Mouse (Mus musculus) midbrain, embryonic 13.5 days (tissue): ENCODE data around the gene Cblc. TPM values are rescaled to one million over a fixed set of nuclear protein-coding genes. Genes with fewer than 3 reads are reported as not detected.

ENCODE experiments used
- ATAC-seq: fragments of 200-750 bp; cut with Nextera tagmentation; 2 replicates; pipeline ENCODE4 v1.8.0; 2017; ENCODE audit warnings: mild to moderate bottlenecking, moderate TSS enrichment, moderate library complexity
- H3K27ac ChIP-seq: fragments of 300-500 bp; sonication (generic); 2 replicates; pipeline ENCODE4 v1.5.1; 2015; ENCODE audit warnings: inconsistent platforms, mild to moderate bottlenecking, moderate library complexity
- H3K27me3 ChIP-seq: fragments of 300-500 bp; sonication (generic); 2 replicates; pipeline ENCODE4 v1.6.1; 2015; ENCODE audit warnings: mild to moderate bottlenecking, inconsistent platforms
- H3K36me3 ChIP-seq: fragments of 300-500 bp; sonication (generic); 2 replicates; pipeline ENCODE4 v1.6.1; 2015; ENCODE audit warnings: mild to moderate bottlenecking, inconsistent platforms
- H3K4me1 ChIP-seq: fragments of 300-500 bp; sonication (generic); replicated peaks from 2 replicates; pipeline ENCODE4 v1.6.1; 2015; ENCODE audit warnings: inconsistent platforms
- H3K4me2 ChIP-seq: fragments of 300-500 bp; sonication (generic); replicated peaks from 2 replicates; pipeline ENCODE4 v1.6.1; 2015; ENCODE audit warnings: moderate library complexity, mild to moderate bottlenecking, inconsistent platforms
- H3K4me3 ChIP-seq: fragments of 300-500 bp; sonication (generic); replicated peaks from 2 replicates; pipeline ENCODE4 v1.5.1; 2015; ENCODE audit warnings: mild to moderate bottlenecking, inconsistent platforms
- H3K9ac ChIP-seq: fragments of 300-500 bp; sonication (generic); replicated peaks from 2 replicates; pipeline ENCODE4 v1.6.1; 2015; ENCODE audit warnings: mild to moderate bottlenecking, inconsistent platforms
- H3K9me3 ChIP-seq: fragments of 300-500 bp; sonication (generic); 2 replicates; pipeline ENCODE4 v1.6.1; 2016; ENCODE audit warnings: mild to moderate bottlenecking, inconsistent platforms
- WGBS: fragments of 180-500 bp; shearing (Covaris S2); methylation state at CpG from one replicate; pipeline ENCODE4 v1.1.7; 2015; 5-methylcytosine and 5-hydroxymethylcytosine counted together
- polyA plus RNA-seq: library from polyadenylated mRNA; unstranded; fragments of >200 nt; fragmentation: Nextera tagmentation; extraction: Ambion mirVana; gene quantifications from 2 replicates; pipeline ENCODE4 v1.2.1, GENCODE M21; 2015

The Cblc gene
- polyA plus RNA-seq, 1 experiment from 2014 or later, result 0.32 TPM

- no peak overlapping the region for H3K9ac ChIP-seq
- ATAC-seq, result no peak
- no peak overlapping the region for H3K27ac ChIP-seq
- WGBS, result 83% methylated on average over 3 of the region's 3 CpGs
- no peaks in the 10 kb centered on the region for H3K4me1 ChIP-seq
- H3K9me3 ChIP-seq, result no peaks in the 10 kb centered on the region
- H3K27me3 ChIP-seq, result peaks cover 5% of the 10 kb centered on the region; the same call in 1 of the 2 replicates
- no peak overlapping the region for H3K4me2 ChIP-seq
- no peak overlapping the region for H3K4me3 ChIP-seq
- H3K36me3 ChIP-seq, result no peaks in the 10 kb centered on the region
These were observed 33.1 kb upstream of the Cblc start for GRCm38 (mm10) chr7:19829694-19830093.

- no peaks in the 10 kb centered on the region for H3K9me3 ChIP-seq
- H3K4me3 ChIP-seq, result no peak overlapping the region
- no peak for ATAC-seq
- peaks cover 15% of the 10 kb centered on the region for H3K4me1 ChIP-seq
- H3K4me2 ChIP-seq, result no peak overlapping the region
- 44% methylated on average over 6 of the region's 6 CpGs for WGBS
- no peak overlapping the region for H3K27ac ChIP-seq
- H3K27me3 ChIP-seq, result peaks cover 34% of the 10 kb centered on the region
- no peaks in the 10 kb centered on the region for H3K36me3 ChIP-seq
- H3K9ac ChIP-seq, result no peak overlapping the region
These were observed 30.1 kb upstream of the Cblc start for GRCm38 (mm10) chr7:19826756-19827155.

GRCm38 (mm10) chr7:19824182-19824973 lies 27.8 kb upstream of the Cblc start:
- Histone ChIP-seq H3K4me1 (peaks cover 15% of the 10 kb centered on the region), H3K4me3 (no peak overlapping the region), H3K4me2 (peak overlapping the region; percentile 20), H3K27me3 (peaks cover 45% of the 10 kb centered on the region), H3K9ac (no peak overlapping the region), H3K9me3 (no peaks in the 10 kb centered on the region), H3K36me3 (no peaks in the 10 kb centered on the region), H3K27ac (no peak overlapping the region)
- 25% methylated on average over 26 of the region's 26 CpGs for WGBS
- peak; percentile 29; the same call in 1 of the 2 replicates for ATAC-seq

DNA sequence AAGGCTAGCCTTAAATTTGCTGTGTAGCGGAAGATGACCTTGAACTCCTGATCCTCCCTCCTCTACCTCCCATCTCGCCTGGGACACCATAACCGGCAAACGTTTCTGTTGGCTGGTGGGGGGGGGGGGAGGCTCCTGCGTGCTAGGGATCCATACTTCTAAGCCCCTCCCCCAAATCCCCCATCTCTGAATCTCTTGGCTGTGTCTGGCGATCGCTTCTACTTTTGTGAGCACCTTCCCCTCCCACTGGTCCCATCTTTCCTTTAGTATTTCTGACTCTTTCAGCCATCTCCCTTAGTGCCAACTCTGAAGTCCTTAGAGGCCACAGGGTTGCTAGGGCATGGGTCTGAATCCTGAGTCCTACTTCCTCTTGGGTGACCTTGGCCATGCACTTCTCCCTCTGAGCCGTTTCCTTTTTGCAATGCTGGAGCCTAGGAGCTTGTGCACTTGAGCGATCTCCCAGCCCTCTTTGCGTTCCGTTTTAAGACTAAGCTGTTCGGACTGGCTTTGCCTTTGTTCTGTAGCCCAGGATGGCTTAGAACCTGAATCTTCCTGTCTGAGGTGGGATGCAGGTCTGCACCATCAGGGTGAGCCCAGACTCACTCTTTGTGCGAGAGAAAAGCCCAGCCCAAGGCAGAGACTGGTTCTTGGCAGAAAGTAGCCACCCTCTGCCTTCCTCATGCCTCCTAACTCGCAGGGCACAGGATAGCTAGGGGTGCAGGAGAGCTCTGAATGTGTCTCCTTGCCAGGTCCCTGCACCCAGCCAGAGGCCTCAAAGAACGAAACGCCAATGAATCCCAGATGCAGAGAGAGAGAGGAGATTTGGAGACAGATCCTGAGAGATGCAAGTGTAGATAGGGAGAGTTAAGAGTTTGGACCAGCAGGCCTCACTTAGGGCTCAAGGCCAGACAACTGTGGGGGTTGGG lies 26.9 kb upstream of the Cblc start:
- Histone ChIP-seq H3K27ac (no peak overlapping the region), H3K4me2 (peak overlapping the region; percentile 20), H3K9me3 (no peaks in the 10 kb centered on the region), H3K27me3 (peaks cover 51% of the 10 kb centered on the region), H3K36me3 (no peaks in the 10 kb centered on the region), H3K9ac (no peak overlapping the region), H3K4me3 (no peak overlapping the region), H3K4me1 (peaks cover 15% of the 10 kb centered on the region)
- 18% methylated on average over 16 of the region's 16 CpGs for WGBS
- 0 out of 2 replicates have a peak, but pooled peaks have one; percentile 28 for ATAC-seq

- Histone ChIP-seq H3K9me3 (no peaks in the 10 kb centered on the region), H3K4me3 (peak within 1 kb of the TSS; percentile 33), H3K36me3 (no peaks in the 10 kb centered on the region), H3K27ac (no peak within 1 kb of the TSS), H3K27me3 (peaks cover 56% of the 10 kb centered on the region), H3K9ac (peak within 1 kb of the TSS; percentile 60), H3K4me2 (peak within 1 kb of the TSS; percentile 54), H3K4me1 (peaks cover 21% of the 10 kb centered on the region)
- WGBS, result under 1% methylated on average over 41 of the region's 42 CpGs
- ATAC-seq, result no peak
These were observed 26.0 kb upstream of the Cblc start, which contains the start of gene Bcl3 for GRCm38 (mm10) chr7:19822604-19823058. TSS of gene Bcl3 (minus strand) at chr7:19822770.

GRCm38 (mm10) chr7:19822193-19822592 lies 25.6 kb upstream of the Cblc start:
- ATAC-seq, result no peak
- Histone ChIP-seq H3K4me3 (peak overlapping the region; percentile 33), H3K4me2 (peak overlapping the region; percentile 54), H3K9ac (peak overlapping the region; percentile 60), H3K4me1 (peaks cover 26% of the 10 kb centered on the region), H3K27ac (no peak overlapping the region), H3K9me3 (no peaks in the 10 kb centered on the region), H3K36me3 (no peaks in the 10 kb centered on the region), H3K27me3 (peaks cover 58% of the 10 kb centered on the region)
- 4% methylated on average over 20 of the region's 20 CpGs for WGBS

GRCm38 (mm10) chr7:19821633-19822032 lies 25.0 kb upstream of the Cblc start:
- Histone ChIP-seq H3K27ac (no peak overlapping the region), H3K9ac (no peak overlapping the region), H3K27me3 (peaks cover 63% of the 10 kb centered on the region), H3K9me3 (no peaks in the 10 kb centered on the region), H3K4me3 (no peak overlapping the region), H3K36me3 (no peaks in the 10 kb centered on the region), H3K4me1 (peaks cover 31% of the 10 kb centered on the region), H3K4me2 (no peak overlapping the region)
- 61% methylated on average over 7 of the region's 7 CpGs for WGBS
- no peak for ATAC-seq

DNA sequence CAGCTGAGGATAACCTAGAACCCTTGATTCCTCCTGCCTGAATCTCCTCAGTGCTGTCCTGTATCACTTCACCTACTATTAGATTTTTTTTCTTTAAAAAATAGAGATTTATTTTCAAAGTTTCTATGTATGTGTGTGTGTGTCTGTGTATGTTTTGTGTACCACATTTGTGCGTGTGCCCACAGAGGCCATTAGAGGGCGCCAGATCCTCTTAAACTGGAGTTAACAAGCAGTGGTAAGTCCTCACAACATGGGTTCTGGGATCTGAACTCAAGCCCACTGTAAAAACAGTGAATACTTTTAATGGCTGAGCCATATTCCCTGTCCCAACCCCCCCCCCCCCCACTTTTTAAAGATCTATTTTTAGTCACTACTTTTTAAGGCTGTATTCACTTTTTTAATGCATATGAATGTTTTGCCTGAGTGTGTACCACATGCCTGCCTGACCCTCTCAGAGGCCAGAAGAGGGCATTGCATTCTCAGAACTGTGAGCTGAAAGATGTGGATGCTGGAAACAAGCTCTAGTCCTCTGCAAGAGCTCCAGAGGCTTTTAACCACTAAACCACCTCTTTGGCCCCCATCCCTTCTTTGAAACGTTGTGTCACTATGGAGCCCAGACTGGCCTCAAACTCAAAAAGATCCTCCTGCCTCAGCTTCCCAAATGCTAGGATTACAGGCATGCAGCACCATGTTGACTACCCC lies 23.9 kb upstream of the Cblc start:
- peaks cover 42% of the 10 kb centered on the region for H3K4me1 ChIP-seq
- no peak overlapping the region for H3K4me3 ChIP-seq
- H3K9ac ChIP-seq, result no peak overlapping the region
- no peaks in the 10 kb centered on the region for H3K9me3 ChIP-seq
- H3K4me2 ChIP-seq, result no peak overlapping the region
- H3K27ac ChIP-seq, result no peak overlapping the region
- WGBS, result 70% methylated on average over 3 of the region's 3 CpGs
- no peaks in the 10 kb centered on the region for H3K36me3 ChIP-seq
- H3K27me3 ChIP-seq, result peaks cover 68% of the 10 kb centered on the region
- no peak for ATAC-seq

DNA sequence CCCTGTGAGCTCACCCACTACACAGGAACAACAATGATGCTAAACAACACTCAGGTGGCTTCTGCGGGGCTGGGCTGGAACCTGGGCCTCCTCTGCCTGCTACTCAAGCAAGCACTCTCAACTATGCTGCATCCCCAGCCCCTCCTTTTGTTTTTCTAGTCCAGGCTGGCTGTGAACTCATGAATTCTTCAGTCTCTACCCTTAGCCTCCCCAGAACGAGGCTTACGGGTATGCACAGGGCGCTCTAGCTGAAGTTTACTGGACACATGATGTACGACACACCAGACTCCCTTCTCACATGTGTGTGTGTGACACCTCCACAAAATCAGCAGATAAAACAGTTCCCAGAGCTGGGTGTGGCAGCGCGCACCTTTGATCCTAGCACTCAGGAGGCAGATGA lies 22.3 kb upstream of the Cblc start:
- H3K27ac ChIP-seq, result no peak overlapping the region

DNA sequence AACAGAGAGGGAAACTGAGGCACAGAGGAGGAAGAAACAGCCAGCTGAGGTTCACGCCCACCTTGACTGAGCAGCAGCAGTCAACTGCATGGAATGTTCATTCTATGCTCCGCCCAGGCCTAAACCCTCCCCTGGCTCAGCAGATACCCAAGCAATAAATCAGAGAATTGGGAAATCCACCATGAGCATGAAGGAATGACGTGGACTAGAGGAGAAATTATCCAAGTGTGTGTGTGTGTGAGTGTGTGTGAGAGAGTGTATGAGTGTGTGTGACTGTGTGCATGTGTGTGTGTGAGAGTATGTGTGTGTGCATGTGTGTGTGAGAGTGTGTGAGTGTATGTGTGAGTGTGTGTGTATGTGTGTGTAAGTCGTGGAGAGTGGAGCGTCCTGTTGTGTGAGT lies 21.8 kb upstream of the Cblc start:
- no peak overlapping the region for H3K9ac ChIP-seq
- no peak overlapping the region for H3K27ac ChIP-seq
- H3K9me3 ChIP-seq, result no peaks in the 10 kb centered on the region
- WGBS, result 80% methylated on average over 5 of the region's 5 CpGs
- ATAC-seq, result no peak
- no peaks in the 10 kb centered on the region for H3K36me3 ChIP-seq
- peaks cover 62% of the 10 kb centered on the region for H3K27me3 ChIP-seq
- no peak overlapping the region for H3K4me2 ChIP-seq
- no peak overlapping the region for H3K4me3 ChIP-seq
- H3K4me1 ChIP-seq, result peaks cover 34% of the 10 kb centered on the region

More for the DNA sequence above, 22.3 kb upstream of the Cblc start:
- ATAC-seq, result no peak
- H3K4me2 ChIP-seq, result no peak overlapping the region
- peaks cover 36% of the 10 kb centered on the region for H3K4me1 ChIP-seq
- peaks cover 62% of the 10 kb centered on the region for H3K27me3 ChIP-seq
- H3K9me3 ChIP-seq, result no peaks in the 10 kb centered on the region
- 85% methylated on average over 7 of the region's 7 CpGs for WGBS
- H3K4me3 ChIP-seq, result no peak overlapping the region
- no peak overlapping the region for H3K9ac ChIP-seq
- no peaks in the 10 kb centered on the region for H3K36me3 ChIP-seq

GRCm38 (mm10) chr7:19817382-19818105 lies 20.9 kb upstream of the Cblc start:
- peak overlapping the region; percentile 20; the same call in 1 of the 2 replicates for H3K9ac ChIP-seq
- H3K9me3 ChIP-seq, result no peaks in the 10 kb centered on the region
- H3K36me3 ChIP-seq, result no peaks in the 10 kb centered on the region
- H3K27me3 ChIP-seq, result peaks cover 61% of the 10 kb centered on the region
- H3K4me1 ChIP-seq, result peaks cover 31% of the 10 kb centered on the region
- H3K4me3 ChIP-seq, result peak overlapping the region; percentile 13; the same call in 1 of the 2 replicates
- peak overlapping the region; percentile 53 for H3K27ac ChIP-seq
- H3K4me2 ChIP-seq, result peak overlapping the region; percentile 61
- 5% methylated on average over 15 of the region's 15 CpGs for WGBS
- peak; percentile 78 for ATAC-seq
